Mouse (Mus musculus) lung, adult 18-20 months (tissue): ENCODE measurements around the gene Bscl2.
"Not testable (repeated sequence)": the region's sequence is repeated elsewhere in the genome, so short reads cannot be mapped to it uniquely, and the experiment has no call there.

Experiments
- DNase-seq, 2 experiments: peaks; one replicate each; pipeline ENCODE4 v3.0.0; 2022; ENCODE audit warnings: mixed read lengths in 2 of 2

Gene Bscl2

DNA sequence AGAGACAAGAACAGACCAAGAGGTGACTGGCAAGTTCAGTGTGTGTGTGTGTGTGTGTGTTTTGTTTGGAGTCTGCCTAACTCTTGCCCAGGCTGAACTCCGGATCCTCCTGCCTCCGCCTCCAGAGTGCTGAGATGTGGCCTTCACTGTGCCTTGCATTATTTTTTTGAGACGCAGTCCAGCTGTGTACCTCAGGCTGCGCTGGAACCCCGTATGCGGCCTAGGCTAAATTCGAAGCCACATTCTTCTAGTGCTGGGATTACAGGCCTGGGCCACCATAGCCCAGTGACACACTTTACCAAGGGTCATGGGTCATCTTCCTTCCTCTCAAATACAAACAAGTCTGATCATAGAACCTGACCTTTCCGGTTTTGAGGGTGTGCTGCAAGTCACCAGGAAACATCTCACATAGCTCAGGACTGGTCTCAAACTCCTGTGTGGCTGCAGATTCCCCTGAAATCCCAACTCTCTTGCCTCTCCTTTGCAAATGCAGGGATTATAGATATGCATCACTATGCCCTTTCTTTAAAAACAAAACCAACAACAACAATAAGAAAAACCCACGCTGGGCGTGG is 35.1 kb downstream of the Bscl2 start:
- DNase-seq = no peak

DNA sequence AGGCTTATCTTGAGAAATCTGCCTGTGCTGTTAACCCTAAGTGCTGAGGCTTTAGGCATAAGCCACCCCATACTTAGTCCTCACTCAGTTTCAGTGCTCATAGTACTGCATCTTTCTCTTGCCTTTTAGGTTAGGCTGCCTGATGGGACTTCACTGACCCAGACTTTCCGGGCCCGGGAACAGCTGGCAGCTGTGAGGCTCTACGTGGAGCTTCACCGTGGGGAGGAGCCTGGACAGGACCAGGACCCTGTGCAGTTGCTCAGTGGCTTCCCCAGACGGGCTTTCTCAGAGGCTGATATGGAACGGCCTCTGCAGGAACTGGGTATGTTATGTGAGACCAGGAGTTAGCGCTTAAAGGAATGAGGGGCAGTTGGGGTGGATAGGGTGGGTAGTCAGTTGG is 37.8 kb downstream of the Bscl2 start:
- DNase-seq = no peak

- peak; percentile 93 for DNase-seq
Observed at GRCm38 (mm10) chr19:8880311-8881033, 43.2 kb downstream of the Bscl2 start, which contains the start of gene Uqcc3. TSS of gene Uqcc3 (minus strand) at chr19:8880923.

GRCm38 (mm10) chr19:8881034-8881392 is 43.7 kb downstream of the Bscl2 start:
- no peak for DNase-seq

DNA sequence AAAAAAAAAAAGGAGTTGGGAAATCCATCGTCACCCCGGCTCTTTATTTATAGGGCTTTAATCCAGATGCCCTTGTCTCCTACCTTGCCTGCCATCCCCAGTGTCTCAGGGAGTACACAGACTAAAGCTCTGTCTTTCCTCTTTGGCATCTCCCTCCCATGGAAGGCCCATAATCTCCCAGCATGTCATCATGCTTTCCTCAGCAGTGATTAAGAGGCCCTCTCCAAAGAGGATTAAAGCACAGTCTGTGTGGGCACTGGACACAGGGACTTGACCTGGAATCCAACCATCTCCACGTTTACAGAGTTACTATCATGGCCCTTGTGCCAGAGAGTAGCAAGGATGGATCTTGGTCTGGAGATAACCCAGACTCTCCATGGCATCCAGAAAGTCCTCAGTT is 46.3 kb downstream of the Bscl2 start, which contains the start of the genes Lbhd1 and Gm49403:
TSS of gene Lbhd1 (plus strand) at position 117 of the 400 bp plus-strand sequence.
TSS of gene Gm49403 (plus strand) at position 315 of the 400 bp plus-strand sequence.
- DNase-seq = no peak

DNA sequence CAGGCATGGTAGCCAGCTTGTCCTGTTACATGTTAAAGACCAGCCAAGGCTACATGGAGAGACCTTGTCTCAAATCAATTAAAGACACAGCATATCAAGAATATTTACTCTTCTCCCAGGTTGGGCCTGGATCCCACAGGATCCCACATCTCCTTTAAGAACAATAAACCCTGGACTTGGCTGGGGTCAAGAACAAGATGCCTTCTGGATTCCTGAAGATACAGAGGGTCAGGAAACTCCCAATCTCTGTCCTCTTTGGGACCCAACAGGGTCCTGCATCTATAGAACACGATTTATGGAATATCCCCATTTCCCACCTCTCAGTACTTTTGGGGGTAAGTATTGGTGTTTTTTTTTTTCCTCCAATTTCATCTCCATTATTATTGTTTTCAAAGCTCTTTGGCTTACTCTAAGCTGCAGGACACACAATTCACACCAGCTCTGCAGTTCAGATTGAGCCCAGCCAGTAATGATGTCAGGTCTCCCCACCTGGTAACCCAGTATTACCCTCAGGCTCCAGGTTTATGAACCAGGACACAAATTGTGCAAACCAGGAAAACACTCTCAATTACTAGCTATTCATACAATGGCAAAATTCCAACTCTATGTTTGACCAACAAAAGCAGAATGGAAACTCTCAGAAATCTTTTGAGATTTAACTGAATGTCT is 49.8 kb downstream of the Bscl2 start:
- DNase-seq = no peak

- DNase-seq = no peak
Observed at GRCm38 (mm10) chr19:8887585-8888463, 50.6 kb downstream of the Bscl2 start.

GRCm38 (mm10) chr19:8888511-8889385 is 51.5 kb downstream of the Bscl2 start, which contains the start of the genes 1810009A15Rik and Gm49416:
TSS of gene 1810009A15Rik (plus strand) at chr19:8888853.
TSS of gene Gm49416 (plus strand) at chr19:8888926.
- DNase-seq = peak; percentile 95 to 96

DNA sequence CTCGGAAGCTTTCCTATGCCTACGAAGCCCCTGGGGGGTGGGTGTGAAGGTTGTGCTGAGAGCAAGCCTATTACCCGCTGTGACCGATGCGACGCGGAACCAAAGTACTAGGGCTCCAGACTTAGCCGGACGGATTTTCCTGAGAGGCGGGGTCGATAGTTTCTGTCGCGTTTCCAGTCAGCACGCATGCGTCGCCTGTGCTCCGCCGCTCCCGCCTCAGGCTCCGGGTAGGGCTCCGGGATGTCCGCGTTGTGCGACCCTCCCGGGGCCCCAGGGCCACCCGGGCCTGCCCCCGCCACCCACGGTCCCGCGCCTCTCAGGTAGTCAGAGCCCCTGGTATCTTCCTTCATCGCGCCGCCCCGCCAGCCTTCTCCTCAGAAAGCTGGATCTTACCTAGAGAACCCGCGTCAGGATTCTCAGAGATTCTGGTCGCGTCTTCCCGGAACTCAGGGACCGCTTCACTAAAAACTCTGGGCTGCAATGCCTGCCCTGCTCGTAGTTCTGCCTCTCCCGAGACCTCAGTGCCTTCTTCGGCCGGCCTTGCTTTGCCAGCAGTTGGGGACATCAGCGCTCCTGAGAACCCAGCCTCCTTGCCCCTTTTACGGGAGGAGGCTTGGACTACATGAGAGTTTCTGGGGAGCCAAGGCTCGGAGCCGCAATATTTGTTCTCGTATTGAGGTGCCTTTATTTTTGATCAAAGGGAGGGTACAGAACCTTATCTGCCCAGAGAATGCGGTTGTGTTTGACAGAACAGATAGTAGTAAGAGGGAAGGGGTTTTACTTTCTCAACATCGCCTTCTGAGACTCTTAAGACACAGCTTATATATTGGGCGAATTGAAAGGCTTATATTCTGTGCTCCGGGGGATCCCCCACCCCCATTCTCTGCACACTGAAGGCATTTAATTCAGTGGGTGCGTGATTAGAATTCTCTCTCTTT is 55.8 kb downstream of the Bscl2 start, which contains the start of gene Ints5:
TSS of gene Ints5 (plus strand) at position 177 of the 938 bp plus-strand sequence.
- peak; percentile 86 for DNase-seq

DNA sequence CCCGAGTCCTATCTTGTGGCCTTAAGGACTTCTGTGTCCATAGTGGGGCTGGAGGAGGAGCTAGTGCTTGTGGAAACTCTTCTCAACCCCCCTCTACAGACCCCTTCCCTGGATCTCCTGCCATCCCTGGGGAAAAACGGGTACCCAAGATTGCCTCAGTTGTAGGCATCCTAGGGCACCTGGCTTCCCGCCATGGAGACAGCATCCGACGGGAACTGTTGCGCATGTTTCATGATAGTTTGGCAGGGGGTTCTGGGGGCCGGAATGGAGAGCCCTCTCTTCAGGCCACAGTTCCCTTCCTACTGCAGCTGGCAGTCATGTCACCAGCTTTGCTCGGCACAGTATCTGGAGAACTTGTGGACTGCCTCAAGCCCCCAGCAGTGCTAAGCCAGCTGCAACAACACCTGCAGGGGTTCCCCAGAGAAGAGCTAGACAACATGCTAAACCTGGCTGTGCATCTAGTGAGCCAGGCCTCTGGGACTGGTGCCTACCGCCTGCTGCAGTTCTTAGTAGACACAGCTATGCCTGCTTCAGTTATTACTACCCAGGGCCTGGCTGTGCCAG is 58.2 kb downstream of the Bscl2 start:
- no peak for DNase-seq

DNA sequence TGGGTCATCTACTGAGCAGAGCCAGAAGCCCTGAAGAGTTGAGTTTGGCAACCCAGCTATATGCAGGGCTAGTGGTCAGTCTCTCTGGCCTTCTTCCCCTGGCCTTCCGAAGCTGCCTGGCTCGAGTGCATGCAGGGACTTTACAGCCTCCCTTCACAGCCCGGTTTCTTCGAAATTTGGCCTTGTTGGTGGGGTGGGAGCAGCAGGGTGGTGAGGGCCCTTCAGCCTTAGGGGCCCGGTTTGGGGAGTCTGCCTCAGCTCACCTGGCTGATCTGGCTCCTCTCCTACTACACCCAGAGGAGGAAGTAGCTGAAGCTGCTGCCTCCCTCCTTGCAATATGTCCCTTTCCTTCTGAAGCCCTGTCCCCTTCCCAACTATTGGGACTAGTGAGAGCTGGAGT is 59.0 kb downstream of the Bscl2 start:
- DNase-seq = not testable (repeated sequence)

DNA sequence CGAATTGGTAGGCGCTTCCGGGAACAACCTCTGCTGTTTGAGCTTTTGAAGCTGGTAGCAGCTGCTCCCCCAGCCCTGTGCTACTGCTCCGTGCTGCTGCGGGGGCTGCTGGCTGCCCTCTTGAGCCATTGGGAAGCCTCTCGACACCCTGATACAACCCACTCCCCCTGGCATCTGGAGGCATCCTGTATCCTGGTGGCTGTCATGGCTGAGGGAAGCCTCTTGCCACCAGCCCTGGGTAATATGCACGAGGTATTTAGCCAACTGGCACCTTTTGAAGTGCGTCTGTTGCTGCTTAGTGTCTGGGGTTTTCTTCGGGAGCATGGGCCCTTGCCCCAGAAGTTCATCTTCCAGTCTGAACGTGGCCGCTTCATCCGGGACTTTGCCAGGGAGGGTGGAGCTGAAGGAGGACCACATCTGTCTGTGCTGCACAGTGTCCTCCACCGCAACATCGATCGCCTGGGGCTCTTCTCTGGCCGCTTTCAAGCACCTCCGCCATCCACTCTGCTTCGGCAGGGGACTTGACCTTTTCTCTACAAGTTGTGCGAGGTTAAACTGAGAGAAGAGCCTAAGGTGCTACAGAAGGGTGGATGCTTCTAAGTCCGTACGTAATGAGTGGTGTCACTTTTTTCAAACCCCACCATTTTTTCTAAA is 60.1 kb downstream of the Bscl2 start:
- DNase-seq = peak; percentile 26 to 39

GRCm38 (mm10) chr19:8897865-8898495 is 60.7 kb downstream of the Bscl2 start, which contains the start of gene Ganab:
TSS of gene Ganab (plus strand) at chr19:8898071.
- DNase-seq = peak; percentile 97 to 98
